In the genomic region with DNA sequence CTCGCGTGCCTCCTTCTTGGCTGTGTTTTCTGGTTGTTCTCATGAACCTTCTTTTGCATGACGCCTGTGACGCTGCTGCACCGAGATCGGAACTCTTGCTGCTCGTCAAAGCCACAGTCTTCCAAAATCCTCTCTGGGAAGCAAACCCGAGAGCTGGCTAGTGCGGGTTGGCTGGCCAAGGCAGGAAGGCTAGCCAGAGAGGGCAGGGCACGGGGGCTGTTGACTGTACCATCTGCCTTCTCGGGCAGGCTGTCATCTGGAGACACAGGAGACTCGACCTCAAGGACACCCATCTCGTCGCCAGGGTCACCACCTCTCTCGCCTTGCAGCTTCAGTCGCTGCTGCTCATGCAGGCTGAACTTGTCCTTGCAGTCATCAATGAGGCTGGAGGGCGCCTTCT, we compare ENCODE assay signal across 14 mouse cellular contexts.
DNase-seq lines count a peak whose midpoint lies in the region; ATAC-seq lines count a peak whose summit lies in the region.
"Had no signal": no experiment of that assay in that cellular context is flagged by ENCODE, and none has a peak within 500 bp of the region (broad histone marks: within the 10 kb centered on the region; RNA-seq: fewer than 3 reads in every experiment).

No protein-coding gene starts in this region.

- H3K4me1 ChIP-seq in megakaryocyte, embryonic 14.5 days: peaks cover 12% of the 10 kb centered on the region
- H3K4me1 ChIP-seq: midbrain, embryonic 15.5 days had no signal

- ATAC-seq in megakaryocyte, adult 5-6 weeks (ENCODE audit: poor library complexity, severe bottlenecking): no peak
- ATAC-seq: forebrain, embryonic 15.5 days; inflammation-experienced regulatory T-cells, adult 6 months; midbrain, embryonic 15.5 days had no signal

- H3K27me3 ChIP-seq in megakaryocyte, embryonic 14.5 days (replicated peaks): no peaks in the 10 kb centered on the region
- H3K27me3 ChIP-seq: forebrain, embryonic 15.5 days; limb, embryonic 13.5 days; midbrain, embryonic 15.5 days had no signal

- peak; percentile 33 for DNase-seq in adrenal gland, adult 2 months
- DNase-seq in adrenal gland, postnatal 25 days: no peak
- peak; percentile 50 for DNase-seq in cerebellum, adult 11-12 months
- DNase-seq in cerebellum, postnatal 36 days: peak; percentile 37 to 45
- no peak for DNase-seq in lung, postnatal 25 days (ENCODE audit: low spot score)
- DNase-seq in heart, adult 9 months (ENCODE audit: low spot score in 2 of 2): no peak
- DNase-seq: kidney, adult 9 months; lung, postnatal 36 days had no signal

- H3K4me3 ChIP-seq in megakaryocyte, embryonic 14.5 days (replicated peaks): peak overlapping the region; percentile 56
- H3K4me3 ChIP-seq: forebrain, embryonic 15.5 days; limb, embryonic 13.5 days; midbrain, embryonic 15.5 days had no signal

- H3K9me3 ChIP-seq in megakaryocyte, embryonic 14.5 days: peaks cover 5% of the 10 kb centered on the region; the same call in 1 of the 2 replicates
- H3K9me3 ChIP-seq: forebrain, embryonic 15.5 days; limb, embryonic 13.5 days; midbrain, embryonic 15.5 days had no signal

- peaks cover 9% of the 10 kb centered on the region for H3K36me3 ChIP-seq in megakaryocyte, embryonic 14.5 days (replicated peaks; ENCODE audit: low read length)
- H3K36me3 ChIP-seq: forebrain, embryonic 15.5 days; limb, embryonic 13.5 days; midbrain, embryonic 15.5 days had no signal

Comparison
In these comparisons a context has a peak if more than half of its experiments do, and no peak if none do; other contexts are left out.
1. DNase-seq: peak in adrenal gland, adult 2 months (single experiment), cerebellum, adult 11-12 months (single experiment) and cerebellum, postnatal 36 days (2 of 2); none in adrenal gland, postnatal 25 days (single experiment), lung, postnatal 25 days (single experiment) and heart, adult 9 months (0 of 2).